Mouse (Mus musculus): Measurements from ENCODE around the gene Slc5a6. TPM values are rescaled to one million over a fixed set of nuclear protein-coding genes. Genes with fewer than 3 reads are reported as not detected.

Gene Slc5a6
- 10 to 100 TPM; 10.8 to 18.8 (median 12.4) TPM for total RNA-seq (2022)

GRCm38 (mm10) chr5:31048763-31049641 lies at the start of gene Slc5a6:
Slc5a6 (minus strand) TSS chr5:31048924.
- DNase-seq (ENCODE audit: low spot score), result peak; percentile 49

GRCm38 (mm10) chr5:31095711-31096480 lies 47.2 kb upstream of the Slc5a6 start:
- DNase-seq (ENCODE audit: low spot score), result no peak

DNA sequence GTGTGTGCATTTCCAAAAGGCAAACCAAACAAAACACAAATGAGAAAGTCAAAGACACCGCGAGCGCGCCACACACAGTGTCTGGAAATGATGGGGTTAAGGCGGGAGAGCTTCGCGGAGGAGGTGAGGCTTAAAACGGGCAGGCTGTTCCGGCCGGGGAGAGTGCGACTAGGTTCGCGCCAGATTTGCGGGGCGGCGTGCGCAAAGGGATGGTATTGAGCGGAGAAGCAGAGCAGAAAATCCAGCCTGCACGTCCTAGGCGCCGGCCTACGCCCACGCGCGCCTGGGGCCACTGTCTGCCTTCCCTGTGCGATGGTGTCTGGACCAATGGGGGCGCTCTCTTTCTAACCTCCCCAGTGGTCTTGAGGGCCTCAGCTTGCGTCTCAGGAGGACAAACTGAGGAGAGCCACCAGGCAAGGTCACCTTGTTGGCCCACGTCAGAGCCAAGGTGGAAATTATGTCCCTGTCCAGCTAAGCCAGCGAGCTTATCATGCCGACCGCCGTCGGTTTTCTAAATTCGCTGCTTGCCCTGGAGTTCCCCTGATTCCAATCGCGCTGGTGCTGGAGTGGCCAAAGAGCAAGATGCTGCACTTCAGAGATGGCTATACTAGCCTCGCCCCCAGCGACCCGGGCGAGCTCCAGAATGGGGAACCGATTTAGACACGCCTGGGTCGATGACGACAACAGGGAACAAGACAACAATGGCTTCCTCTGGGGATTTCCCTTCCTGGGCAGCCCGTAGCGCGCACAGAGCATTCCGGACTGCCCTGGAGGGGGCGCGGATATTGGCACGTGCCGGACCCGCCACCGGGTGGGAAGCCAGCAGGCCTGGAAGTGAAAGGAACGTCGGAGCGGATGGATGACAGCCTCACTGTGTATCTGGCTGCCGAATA lies 46.3 kb upstream of the Slc5a6 start:
- peak; percentile 67 for DNase-seq (ENCODE audit: low spot score)

GRCm38 (mm10) chr5:31094100-31094798 lies 45.5 kb upstream of the Slc5a6 start:
- no peak for DNase-seq (ENCODE audit: low spot score)

DNA sequence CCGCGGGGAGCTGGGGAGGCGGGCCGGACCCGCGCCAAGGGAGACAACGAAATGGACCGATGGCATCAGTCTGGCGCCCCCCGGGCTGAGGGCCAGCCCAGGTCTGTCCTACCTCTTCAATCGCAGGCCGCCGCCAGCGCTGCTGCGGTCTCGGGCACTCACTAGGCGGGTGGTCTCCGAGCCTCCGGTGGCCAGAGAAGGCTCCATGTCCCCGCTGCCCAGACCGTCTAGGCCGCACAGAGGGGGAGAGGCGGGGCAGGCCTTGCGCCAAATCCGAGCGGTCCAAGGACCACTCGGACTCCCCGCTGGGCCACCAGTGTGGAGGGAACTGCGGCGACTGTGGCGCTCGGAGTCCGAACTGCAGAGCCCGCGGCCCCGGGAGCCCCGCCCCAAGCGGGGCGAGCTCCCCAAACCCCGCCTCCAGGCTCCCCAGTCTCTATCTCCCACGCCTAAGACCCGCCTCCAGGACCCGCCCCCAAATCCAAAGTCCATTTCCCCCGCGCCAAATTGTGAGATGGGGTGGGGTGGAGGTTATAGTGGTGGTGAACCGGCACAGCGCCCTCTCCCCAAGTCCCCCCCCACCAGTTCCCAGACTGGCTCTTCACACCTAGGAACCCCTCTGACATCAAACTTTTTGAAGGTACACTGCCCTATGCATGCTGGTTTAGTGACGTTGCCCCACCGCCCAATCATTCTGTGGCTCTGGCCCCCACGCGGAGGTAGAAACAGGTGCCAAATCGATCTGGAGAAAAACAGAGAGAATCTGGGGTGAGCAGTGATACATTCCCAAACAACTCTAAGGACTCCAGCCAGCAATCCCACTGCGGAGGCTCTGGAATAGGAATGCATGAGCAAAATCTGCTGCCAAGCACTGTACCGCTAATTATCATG lies 44.7 kb upstream of the Slc5a6 start:
- no peak for DNase-seq (ENCODE audit: low spot score)

DNA sequence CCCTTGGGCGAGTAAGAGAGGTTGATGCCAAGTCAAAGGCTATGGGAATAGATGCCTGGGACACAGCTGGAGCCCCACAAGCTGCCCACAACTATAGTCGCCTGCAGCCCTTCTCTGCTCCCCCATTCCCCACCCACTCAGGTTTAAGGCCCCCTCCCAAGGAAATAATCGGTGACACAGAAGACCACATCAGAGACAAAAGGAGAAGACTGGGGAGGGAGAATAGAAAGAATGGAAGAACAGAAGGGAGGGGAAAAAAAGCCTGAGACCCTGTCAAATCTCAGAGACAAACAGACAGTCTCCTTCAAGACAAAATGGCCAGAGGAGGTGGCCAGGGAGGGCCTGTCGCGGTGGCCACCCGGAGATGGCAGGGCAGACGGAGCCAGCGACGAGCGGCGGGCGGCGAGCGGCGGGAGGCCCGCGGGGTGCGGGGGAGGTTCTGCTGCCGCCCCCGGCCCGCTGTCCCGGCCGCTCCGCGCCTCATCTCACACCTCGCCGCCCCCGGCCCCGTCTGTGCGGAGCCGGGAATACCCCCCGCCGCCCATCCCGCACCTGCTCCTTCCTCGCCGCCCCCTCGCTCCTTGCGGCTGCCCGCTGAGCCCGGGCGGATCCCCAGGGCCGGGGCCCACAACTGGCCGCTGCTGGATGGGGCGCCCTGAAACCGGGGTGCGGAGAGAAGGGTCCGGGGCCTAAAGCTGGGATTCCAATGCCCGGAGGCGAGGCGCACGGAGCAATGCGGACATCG lies 43.7 kb upstream of the Slc5a6 start:
- DNase-seq (ENCODE audit: low spot score), result no peak

DNA sequence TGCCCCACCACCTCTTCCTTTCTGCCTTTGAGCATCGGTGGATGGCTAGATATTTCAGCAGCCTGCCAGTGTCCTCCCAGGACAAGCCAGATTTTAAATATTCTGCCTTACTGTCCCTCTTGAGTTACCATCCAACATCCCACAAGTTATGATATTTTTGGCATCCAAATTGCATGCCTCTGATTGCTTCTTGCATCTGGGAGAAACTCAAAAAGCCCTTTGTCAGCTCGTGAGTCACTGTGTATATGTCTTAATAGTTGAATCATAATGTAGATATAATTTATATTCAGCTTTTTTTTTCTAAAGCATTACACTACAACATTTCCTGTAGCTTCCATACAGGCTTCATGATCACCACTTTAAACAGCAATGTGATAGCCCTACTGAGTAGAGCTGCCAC lies 38.4 kb upstream of the Slc5a6 start:
- no peak for DNase-seq (ENCODE audit: low spot score)

DNA sequence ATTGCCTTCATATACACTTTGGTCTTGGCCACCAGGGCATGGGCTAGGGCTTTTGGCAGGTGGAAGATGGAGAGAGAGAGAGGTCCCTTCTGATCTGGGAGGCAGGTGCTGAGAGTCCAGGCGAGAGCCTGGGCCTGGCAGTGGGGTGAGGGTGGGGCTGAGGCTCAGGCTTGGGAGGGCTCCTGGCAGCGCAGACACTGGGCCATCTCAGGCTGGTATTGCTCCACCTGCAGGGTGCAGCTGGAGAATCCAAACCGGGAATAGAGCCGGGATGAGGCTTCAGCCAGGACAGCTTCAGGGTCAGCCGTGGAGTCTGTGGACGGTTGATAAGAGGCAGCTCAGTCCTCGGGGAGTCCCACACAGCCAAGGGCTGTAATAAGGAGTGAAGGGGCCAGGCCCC lies 37.9 kb upstream of the Slc5a6 start:
- no peak for DNase-seq (ENCODE audit: low spot score)

DNA sequence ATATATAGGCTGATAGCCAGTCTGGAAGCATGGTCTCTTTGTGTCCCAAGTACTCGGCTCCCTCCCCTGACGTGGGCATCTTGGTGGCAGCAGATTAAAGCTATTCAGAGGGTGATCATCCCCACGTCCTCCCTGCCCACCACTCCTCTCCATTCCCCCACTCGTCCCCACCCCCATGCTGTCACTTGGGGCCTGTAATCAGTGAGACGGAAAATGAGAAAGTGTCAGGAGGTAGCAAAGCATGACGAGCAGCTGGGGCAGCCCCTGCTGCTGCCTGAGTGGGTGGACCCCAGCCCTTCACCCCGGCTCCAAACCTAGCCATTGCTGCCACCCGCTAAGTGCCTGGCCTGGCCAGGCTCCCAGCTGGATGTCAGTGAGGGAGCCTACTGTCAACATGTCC lies 35.2 kb upstream of the Slc5a6 start:
- DNase-seq (ENCODE audit: low spot score), result no peak

- peak; percentile 26 for DNase-seq (ENCODE audit: low spot score)
Observed at GRCm38 (mm10) chr5:31082935-31083625, 34.4 kb upstream of the Slc5a6 start.

DNA sequence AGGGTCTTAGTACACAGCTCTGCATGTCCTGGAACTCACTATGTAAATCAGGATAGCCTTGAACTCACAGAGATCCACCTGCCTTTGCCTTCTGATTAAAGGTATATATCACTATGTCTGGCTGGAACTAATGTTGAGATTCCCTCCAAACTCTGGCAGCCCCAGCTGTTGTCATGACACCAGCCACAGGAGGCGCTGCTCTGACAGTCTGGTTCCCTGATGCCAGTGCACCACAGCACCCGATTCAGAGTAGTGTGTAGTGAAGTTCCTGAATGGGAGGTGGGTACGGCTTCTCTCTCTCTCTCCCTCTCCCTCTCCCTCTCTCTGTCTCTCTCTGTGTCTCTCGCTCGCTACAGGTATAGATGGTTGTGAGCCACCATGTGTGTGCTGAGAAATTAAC lies 33.6 kb upstream of the Slc5a6 start:
- DNase-seq (ENCODE audit: low spot score), result peak; percentile 49

DNA sequence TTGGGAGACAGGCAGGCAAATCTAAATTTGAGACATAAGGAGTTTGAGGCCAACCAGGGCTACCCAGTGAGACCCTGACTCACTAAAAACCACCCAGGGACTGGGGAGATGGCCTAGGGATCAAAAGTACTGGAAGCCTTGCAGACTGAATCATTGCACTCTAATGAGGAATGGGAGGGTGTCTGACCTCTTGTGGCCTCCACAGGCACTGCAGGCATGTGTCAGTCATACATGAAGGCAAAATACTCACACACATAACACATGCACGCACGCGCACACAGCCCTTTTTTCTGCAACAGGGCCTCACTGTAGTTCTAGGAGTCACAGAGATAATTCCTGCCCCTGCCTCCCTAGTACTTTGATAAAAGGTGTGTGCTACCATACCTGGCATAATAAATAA lies 32.7 kb upstream of the Slc5a6 start:
- DNase-seq (ENCODE audit: low spot score), result peak; percentile 19

DNA sequence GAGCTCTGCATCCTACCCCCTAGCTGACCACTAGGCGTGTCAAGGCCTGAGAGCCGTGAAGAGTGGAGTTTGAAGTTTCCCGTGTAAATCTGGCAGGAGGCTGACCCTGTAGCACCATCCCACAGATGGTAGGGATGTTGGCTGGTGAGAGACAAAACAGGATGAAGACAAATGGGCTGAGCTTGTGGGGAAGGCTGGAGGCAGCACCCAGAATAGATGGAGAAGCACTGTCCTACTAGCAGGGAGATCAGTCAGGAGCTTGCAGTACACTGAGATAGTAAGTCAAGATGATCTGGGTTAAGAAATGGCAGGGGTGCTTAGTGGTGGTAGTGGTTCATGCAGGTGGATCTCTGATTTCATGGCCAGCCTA lies 32.1 kb upstream of the Slc5a6 start:
- DNase-seq (ENCODE audit: low spot score), result no peak

- no peak for DNase-seq (ENCODE audit: low spot score)
Observed at GRCm38 (mm10) chr5:31080059-31080794, 31.5 kb upstream of the Slc5a6 start.

GRCm38 (mm10) chr5:31076346-31076745 lies 27.6 kb upstream of the Slc5a6 start:
- DNase-seq (ENCODE audit: low spot score), result no peak

- no peak for DNase-seq (ENCODE audit: low spot score)
Observed at GRCm38 (mm10) chr5:31073176-31073575, 24.5 kb upstream of the Slc5a6 start.

DNA sequence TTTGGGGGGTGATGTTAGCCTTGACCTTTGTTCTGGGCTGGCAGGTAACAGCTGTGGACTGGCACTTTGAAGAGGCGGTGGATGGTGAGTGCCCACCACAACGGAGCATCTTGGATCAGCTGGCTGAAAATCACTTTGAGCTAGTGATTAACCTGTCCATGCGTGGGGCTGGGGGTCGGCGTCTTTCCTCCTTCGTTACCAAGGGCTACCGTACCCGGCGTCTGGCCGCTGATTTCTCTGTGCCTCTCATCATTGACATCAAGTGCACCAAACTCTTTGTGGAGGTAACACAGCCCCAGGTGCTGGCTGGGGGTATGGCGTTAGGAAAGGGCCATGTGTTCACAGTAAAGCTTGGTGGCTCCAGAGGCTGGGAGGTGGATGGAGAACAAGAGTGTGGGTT lies 23.1 kb upstream of the Slc5a6 start:
- no peak for DNase-seq (ENCODE audit: low spot score)

- DNase-seq (ENCODE audit: low spot score), result no peak
Observed at GRCm38 (mm10) chr5:31071059-31071458, 22.3 kb upstream of the Slc5a6 start.

All from heart, adult 8-10 months (tissue).